Mouse (Mus musculus): ENCODE measurements at regions not wholly inside any gene's neighbourhood (a gene's known extent, or its start where the extent isn't known, plus 50 kb on each side); places are given as distances from the start of the nearest gene placed in this dataset.
A peak's percentile ranks its signal among the peaks of the same experiment; 100 is the strongest.

GRCm38 (mm10) chr14:15603954-15604523 is 165.3 kb upstream of the Lrrc3b start:
- no peak for DNase-seq (ENCODE audit: low read depth, low spot score)

GRCm38 (mm10) chr14:15610166-15610565 is 171.4 kb upstream of the Lrrc3b start:
- no peak for DNase-seq (ENCODE audit: low read depth, low spot score)

GRCm38 (mm10) chr14:15634581-15634980 is 195.8 kb upstream of the Lrrc3b start:
- peak; percentile 9 for DNase-seq (ENCODE audit: low read depth, low spot score)

GRCm38 (mm10) chr14:15637681-15638080 is 198.9 kb upstream of the Lrrc3b start:
- no peak for DNase-seq (ENCODE audit: low read depth, low spot score)

- no peak for DNase-seq (ENCODE audit: low read depth, low spot score)
Measured at GRCm38 (mm10) chr14:15638869-15639268, 200.1 kb upstream of the Lrrc3b start.

- DNase-seq (ENCODE audit: low read depth, low spot score) = no peak
Measured at GRCm38 (mm10) chr14:15660886-15661285, 222.1 kb upstream of the Lrrc3b start.

GRCm38 (mm10) chr14:15672292-15672691 is 233.5 kb upstream of the Lrrc3b start:
- DNase-seq (ENCODE audit: low read depth, low spot score) = no peak

- no peak for DNase-seq (ENCODE audit: low read depth, low spot score)
Measured at GRCm38 (mm10) chr14:15677218-15677617, 238.4 kb upstream of the Lrrc3b start.

GRCm38 (mm10) chr14:15679456-15679855 is 240.7 kb upstream of the Lrrc3b start:
- no peak for DNase-seq (ENCODE audit: low read depth, low spot score)

GRCm38 (mm10) chr14:15698001-15698400 is 259.2 kb upstream of the Lrrc3b start:
- DNase-seq (ENCODE audit: low read depth, low spot score) = no peak

GRCm38 (mm10) chr14:15698607-15699006 is 259.8 kb upstream of the Lrrc3b start:
- DNase-seq (ENCODE audit: low read depth, low spot score) = no peak

GRCm38 (mm10) chr14:15722135-15722534 is 283.3 kb upstream of the Lrrc3b start:
- DNase-seq (ENCODE audit: low read depth, low spot score) = no peak

GRCm38 (mm10) chr14:15746629-15747238 is 307.9 kb upstream of the Lrrc3b start:
- no peak for DNase-seq (ENCODE audit: low read depth, low spot score)

GRCm38 (mm10) chr14:15769846-15770448 is 331.2 kb upstream of the Lrrc3b start:
- no peak for DNase-seq (ENCODE audit: low read depth, low spot score)

GRCm38 (mm10) chr14:15784727-15785126 is 345.9 kb upstream of the Lrrc3b start:
- no peak for DNase-seq (ENCODE audit: low read depth, low spot score)

- no peak for DNase-seq (ENCODE audit: low read depth, low spot score)
Measured at GRCm38 (mm10) chr14:15785230-15785629, 346.4 kb upstream of the Lrrc3b start.

- DNase-seq (ENCODE audit: low read depth, low spot score) = no peak
Measured at GRCm38 (mm10) chr14:15795698-15796097, 356.9 kb upstream of the Lrrc3b start.

- no peak for DNase-seq (ENCODE audit: low read depth, low spot score)
Measured at GRCm38 (mm10) chr14:15797019-15797418, 358.2 kb upstream of the Lrrc3b start.

GRCm38 (mm10) chr14:15801477-15802099 is 362.8 kb upstream of the Lrrc3b start:
- DNase-seq (ENCODE audit: low read depth, low spot score) = no peak

- DNase-seq (ENCODE audit: low read depth, low spot score) = no peak
Measured at GRCm38 (mm10) chr14:15809083-15809482, 370.3 kb upstream of the Lrrc3b start.

GRCm38 (mm10) chr14:15841390-15842023 is 402.7 kb upstream of the Lrrc3b start:
- DNase-seq (ENCODE audit: low read depth, low spot score) = no peak

- DNase-seq (ENCODE audit: low read depth, low spot score) = no peak
Measured at GRCm38 (mm10) chr14:15842024-15842599, 403.3 kb upstream of the Lrrc3b start.
